9 mouse cellular contexts compared by ENCODE assay signal in the genomic region with DNA sequence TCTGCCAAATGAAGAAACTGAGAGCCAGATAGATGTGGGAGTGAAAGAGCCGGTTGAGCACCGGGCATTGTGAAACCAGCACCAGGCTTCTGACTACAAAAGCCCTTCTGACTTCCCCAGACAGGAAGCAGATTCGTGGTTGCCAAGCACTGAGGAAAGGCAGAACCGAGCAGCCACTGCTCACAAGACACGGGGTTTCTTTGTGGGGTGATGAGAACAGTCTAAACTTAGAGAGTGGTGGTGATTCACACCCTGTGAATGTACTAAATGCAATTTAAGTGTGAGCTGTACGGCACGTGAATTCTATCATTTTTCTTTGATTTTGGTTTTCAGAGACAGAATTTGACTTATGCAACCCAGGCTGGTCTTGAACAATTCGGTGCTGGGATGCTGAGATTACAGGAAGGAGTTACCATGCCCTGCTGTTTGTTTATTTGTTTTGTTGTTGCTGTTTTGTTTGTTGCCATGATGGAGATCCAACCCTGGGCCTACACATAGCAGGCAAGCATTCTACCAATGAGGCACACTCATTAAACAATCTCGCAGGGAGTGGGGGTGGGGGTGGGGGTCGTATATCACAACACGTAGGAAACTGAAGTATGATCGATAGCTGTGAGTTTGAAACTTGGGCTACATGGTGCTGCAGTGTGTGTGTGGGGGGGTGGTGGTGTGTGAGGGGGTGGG.
DNase-seq lines count a peak whose midpoint lies in the region; ATAC-seq and TF ChIP-seq lines count a peak whose summit lies in the region.
"Had no signal": no experiment of that assay in that cellular context is flagged by ENCODE, and none has a peak within 500 bp of the region (broad histone marks: within the 10 kb centered on the region; RNA-seq: fewer than 3 reads in every experiment).

No protein-coding gene starts in this region.

- TF ChIP-seq CTCF in bone marrow macrophage, adult 2 months (IDR thresholded peaks at IDR 0.05; ENCODE audit: low read depth, low read length): no peak
- no peak for TF ChIP-seq CTCF in liver, postnatal 0 days (IDR thresholded peaks at IDR 0.05; ENCODE audit: low read depth)

- no peak for TF ChIP-seq EP300 in liver, postnatal 0 days (IDR thresholded peaks at IDR 0.05; ENCODE audit: low read depth)

- no peak overlapping the region for H3K4me2 ChIP-seq in hindbrain, embryonic 16.5 days (ENCODE audit: low read length)
- peak overlapping the region; percentile 29; the same call in 1 of the 2 replicates for H3K4me2 ChIP-seq in heart, embryonic 15.5 days
- H3K4me2 ChIP-seq in liver, postnatal 0 days (ENCODE audit: low read depth, low read length): 0 out of 2 replicates have a peak overlapping the region, but pooled peaks have one; percentile 27
- H3K4me2 ChIP-seq: liver, embryonic 15.5 days had no signal

- no peaks in the 10 kb centered on the region for H3K4me1 ChIP-seq in hindbrain, embryonic 16.5 days (ENCODE audit: control insufficient read depth, insufficient read depth, low read depth, low read length)
- H3K4me1 ChIP-seq in hindbrain, embryonic 10.5 days (replicated peaks): no peaks in the 10 kb centered on the region
- H3K4me1 ChIP-seq in bone marrow macrophage, adult 2 months (ENCODE audit: control insufficient read depth, insufficient read depth, low read length): peaks cover 25% of the 10 kb centered on the region
- H3K4me1 ChIP-seq in heart, embryonic 15.5 days (replicated peaks): peaks cover 37% of the 10 kb centered on the region
- no peaks in the 10 kb centered on the region for H3K4me1 ChIP-seq in liver, postnatal 0 days (ENCODE audit: insufficient read depth)
- H3K4me1 ChIP-seq: liver, embryonic 15.5 days had no signal

- peak; percentile 76 for ATAC-seq in hindbrain, embryonic 16.5 days
- 0 out of 2 replicates have a peak, but pooled peaks have one; percentile 56 for ATAC-seq in heart, embryonic 15.5 days (replicated peaks; ENCODE audit: insufficient number of reproducible peaks, insufficient read depth, low FRiP score, low read depth)
- ATAC-seq in liver, postnatal 0 days: peak; percentile 33; the same call in 1 of the 2 replicates

- no peak for TF ChIP-seq POLR2A in bone marrow macrophage, adult 2 months (IDR thresholded peaks at IDR 0.05; ENCODE audit: borderline replicate concordance, low read depth, low read length)

- H3K9ac ChIP-seq in hindbrain, embryonic 16.5 days (ENCODE audit: low read depth, low read length): no peak overlapping the region
- H3K9ac ChIP-seq in heart, embryonic 15.5 days: no peak overlapping the region
- H3K9ac ChIP-seq in liver, postnatal 0 days (replicated peaks): no peak overlapping the region
- H3K9ac ChIP-seq: liver, embryonic 15.5 days had no signal

- H3K4me3 ChIP-seq in hindbrain, embryonic 16.5 days (ENCODE audit: low read length): no peak overlapping the region
- H3K4me3 ChIP-seq in hindbrain, embryonic 10.5 days: no peak overlapping the region
- H3K4me3 ChIP-seq in bone marrow macrophage, adult 2 months (ENCODE audit: insufficient read depth, low read length): peak overlapping the region; percentile 46
- H3K4me3 ChIP-seq in heart, embryonic 15.5 days: no peak overlapping the region
- no peak overlapping the region for H3K4me3 ChIP-seq in liver, postnatal 0 days (ENCODE audit: low read depth, low read length)
- H3K4me3 ChIP-seq: liver, embryonic 15.5 days had no signal

- H3K9me3 ChIP-seq in hindbrain, embryonic 16.5 days (ENCODE audit: control insufficient read depth, low read length): no peaks in the 10 kb centered on the region
- H3K9me3 ChIP-seq in hindbrain, embryonic 10.5 days: no peaks in the 10 kb centered on the region
- no peaks in the 10 kb centered on the region for H3K9me3 ChIP-seq in heart, embryonic 15.5 days (replicated peaks)
- no peaks in the 10 kb centered on the region for H3K9me3 ChIP-seq in liver, postnatal 0 days (ENCODE audit: low read length)
- H3K9me3 ChIP-seq: liver, embryonic 15.5 days had no signal

- WGBS in hindbrain, embryonic 16.5 days: 63% methylated on average over 12 of the region's 12 CpGs
- WGBS in hindbrain, embryonic 10.5 days: 81% methylated on average over 12 of the region's 12 CpGs
- 33% methylated on average over 12 of the region's 12 CpGs for WGBS in heart, embryonic 15.5 days
- 31% methylated on average over 12 of the region's 12 CpGs for WGBS in liver, postnatal 0 days (ENCODE audit: insufficient replicate concordance)

- H3K27ac ChIP-seq in hindbrain, embryonic 16.5 days (ENCODE audit: low read depth, low read length): no peak overlapping the region
- no peak overlapping the region for H3K27ac ChIP-seq in hindbrain, embryonic 10.5 days
- peak overlapping the region; percentile 88 for H3K27ac ChIP-seq in bone marrow macrophage, adult 2 months (ENCODE audit: insufficient read depth, low read depth, low read length)
- peak overlapping the region; percentile 78 for H3K27ac ChIP-seq in heart, embryonic 15.5 days
- no peak overlapping the region for H3K27ac ChIP-seq in liver, postnatal 0 days (ENCODE audit: low read depth)
- H3K27ac ChIP-seq: liver, embryonic 15.5 days had no signal

- H3K27me3 ChIP-seq in hindbrain, embryonic 16.5 days (replicated peaks; ENCODE audit: control insufficient read depth, insufficient read depth, low read length): no peaks in the 10 kb centered on the region
- H3K27me3 ChIP-seq in hindbrain, embryonic 10.5 days (ENCODE audit: insufficient read depth, poor library complexity, severe bottlenecking): no peaks in the 10 kb centered on the region
- H3K27me3 ChIP-seq in heart, embryonic 15.5 days: no peaks in the 10 kb centered on the region
- H3K27me3 ChIP-seq in liver, postnatal 0 days (ENCODE audit: insufficient read depth, low read length): no peaks in the 10 kb centered on the region

- no peak for DNase-seq in hindbrain, embryonic 10.5 days (ENCODE audit: low spot score)
- DNase-seq in liver, postnatal 0 days: peak; percentile 42
- DNase-seq in right cerebral cortex, postnatal 25 days: peak; percentile 59
- no peak for DNase-seq in adrenal gland, postnatal 4 days (ENCODE audit: low spot score in 2 of 2)
- DNase-seq in ovary, postnatal 36 days (ENCODE audit: low spot score): no peak

- no peaks in the 10 kb centered on the region for H3K36me3 ChIP-seq in hindbrain, embryonic 16.5 days (ENCODE audit: control insufficient read depth, insufficient read depth, low read length)
- H3K36me3 ChIP-seq in hindbrain, embryonic 10.5 days: no peaks in the 10 kb centered on the region
- H3K36me3 ChIP-seq in heart, embryonic 15.5 days: no peaks in the 10 kb centered on the region
- H3K36me3 ChIP-seq in liver, postnatal 0 days (replicated peaks; ENCODE audit: insufficient read depth, low read length): no peaks in the 10 kb centered on the region
- H3K36me3 ChIP-seq: liver, embryonic 15.5 days had no signal

Comparison
In these comparisons a context has a peak if more than half of its experiments do, and no peak if none do; other contexts are left out.
1. H3K27ac ChIP-seq: peak in bone marrow macrophage, adult 2 months (single experiment) and heart, embryonic 15.5 days (single experiment); none in hindbrain, embryonic 16.5 days (single experiment), hindbrain, embryonic 10.5 days (single experiment) and liver, postnatal 0 days (single experiment).
2. DNase-seq: peak in liver, postnatal 0 days (single experiment) and right cerebral cortex, postnatal 25 days (single experiment); none in hindbrain, embryonic 10.5 days (single experiment), adrenal gland, postnatal 4 days (0 of 2) and ovary, postnatal 36 days (single experiment).
3. Peak in every context shown above with its lines, with median percentiles within 50 percentile points of each other: ATAC-seq.